Mouse (Mus musculus): ENCODE measurements at regions not wholly inside any gene's neighbourhood (a gene's known extent, or its start where the extent isn't known, plus 50 kb on each side); places are given as distances from the start of the nearest gene placed in this dataset.

DNA sequence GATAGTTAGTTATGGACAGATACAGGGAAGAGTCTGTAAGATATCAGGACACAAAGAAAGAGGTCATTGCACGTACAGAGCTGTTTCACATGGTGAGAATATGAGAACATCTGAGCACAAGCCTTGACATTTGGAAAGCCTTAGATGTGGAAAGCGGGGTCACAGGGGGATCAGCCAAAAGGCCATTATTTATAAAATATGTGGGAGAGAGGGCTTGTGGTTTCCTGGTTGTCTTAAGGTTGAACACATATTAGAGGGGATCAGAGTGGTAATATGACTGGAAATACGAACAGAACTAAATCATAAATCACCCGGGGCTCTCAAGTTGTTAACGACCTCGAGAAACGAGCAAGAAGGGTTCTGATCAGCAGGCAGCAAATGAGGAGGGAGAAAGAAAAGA, 68.2 kb downstream of the Ankrd7 start:
- Histone ChIP-seq H3K9me3 (ENCODE audit: control insufficient read depth, low read length) (no peaks in the 10 kb centered on the region), H3K4me3 (ENCODE audit: low read length) (no peak overlapping the region), H3K27me3 (ENCODE audit: control insufficient read depth, insufficient read depth, low read length) (no peaks in the 10 kb centered on the region), H3K9ac (ENCODE audit: low read depth, low read length) (no peak overlapping the region), H3K27ac (ENCODE audit: low read depth, low read length) (no peak overlapping the region), H3K4me2 (replicated peaks; ENCODE audit: low read depth, low read length) (no peak overlapping the region), H3K4me1 (ENCODE audit: control insufficient read depth, insufficient read depth, low read length) (no peaks in the 10 kb centered on the region), H3K36me3 (ENCODE audit: control insufficient read depth, insufficient read depth, low read length) (no peaks in the 10 kb centered on the region)
- 21% methylated on average over 7 of the region's 7 CpGs for WGBS
- peak; percentile 66; the same call in 1 of the 2 replicates for ATAC-seq (ENCODE audit: low FRiP score, low TSS enrichment)

DNA sequence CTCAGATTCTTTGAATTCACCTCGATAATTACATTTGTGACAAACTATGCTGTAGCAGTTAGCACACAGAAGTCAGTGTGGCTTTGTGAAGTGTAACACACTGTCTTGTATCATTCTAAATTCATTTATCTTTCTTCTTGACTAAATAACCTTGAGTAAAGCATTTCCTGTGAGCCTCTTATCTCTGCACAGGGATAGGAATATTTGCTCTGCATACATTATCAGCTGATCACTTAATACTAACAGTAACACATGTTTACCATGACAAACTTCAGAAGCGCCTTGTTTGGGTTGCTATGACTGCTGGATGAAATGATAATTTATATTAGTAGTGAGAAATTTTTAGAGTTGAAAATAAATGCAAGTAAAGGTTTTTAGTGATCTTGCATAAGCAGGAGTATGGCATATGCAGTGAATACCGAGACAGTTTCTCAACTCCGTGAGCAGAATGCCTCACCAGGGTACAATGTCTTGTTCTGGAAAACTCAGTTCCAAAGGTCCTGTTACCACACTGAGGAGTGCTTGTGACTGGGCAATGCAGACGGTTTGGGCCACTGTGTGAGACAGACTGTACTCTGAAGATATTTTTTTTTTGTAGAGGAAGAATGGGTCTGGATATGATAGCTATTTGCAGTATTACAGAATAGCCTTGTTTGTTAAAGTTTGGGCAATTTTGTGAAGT, 80.0 kb downstream of the Ankrd7 start:
- WGBS: 84% methylated on average over 5 of the region's 5 CpGs

More for the DNA sequence above, 80.0 kb downstream of the Ankrd7 start:
- Histone ChIP-seq H3K27me3 (ENCODE audit: control insufficient read depth, insufficient read depth, low read length) (no peaks in the 10 kb centered on the region), H3K9ac (ENCODE audit: low read depth, low read length) (no peak overlapping the region), H3K4me3 (ENCODE audit: low read length) (no peak overlapping the region), H3K9me3 (ENCODE audit: control insufficient read depth, low read length) (no peaks in the 10 kb centered on the region), H3K27ac (ENCODE audit: low read depth, low read length) (no peak overlapping the region), H3K36me3 (ENCODE audit: control insufficient read depth, insufficient read depth, low read length) (no peaks in the 10 kb centered on the region), H3K4me1 (ENCODE audit: control insufficient read depth, insufficient read depth, low read length) (no peaks in the 10 kb centered on the region), H3K4me2 (replicated peaks; ENCODE audit: low read depth, low read length) (no peak overlapping the region)
- ATAC-seq (ENCODE audit: low FRiP score, low TSS enrichment): no peak
